ENCODE assay signal across 8 mouse cellular contexts in genomic region chrX:56346176-56346931, GRCm38 (mm10). TPM values are rescaled to one million over a fixed set of nuclear protein-coding genes. Genes with fewer than 3 reads are reported as not detected.
A peak's percentile ranks its signal among the peaks of the same experiment; 100 is the strongest.
DNase-seq lines count a peak whose midpoint lies in the region; ATAC-seq lines count a peak whose summit lies in the region.

Gene Zfp449, plus strand, starts transcription at chrX:56346400.

- 15% methylated on average over 38 of the region's 39 CpGs for WGBS in hindbrain, embryonic 14.5 days

- H3K27me3 ChIP-seq in hindbrain, embryonic 14.5 days (ENCODE audit: control insufficient read depth, insufficient read depth, low read length): no peaks in the 10 kb centered on the region

- H3K36me3 ChIP-seq in hindbrain, embryonic 14.5 days (replicated peaks; ENCODE audit: control insufficient read depth, insufficient read depth): no peaks in the 10 kb centered on the region

- H3K27ac ChIP-seq in hindbrain, embryonic 14.5 days: no peak within 1 kb of the TSS

- H3K4me1 ChIP-seq in hindbrain, embryonic 14.5 days (replicated peaks; ENCODE audit: control insufficient read depth, insufficient read depth, low read length): peaks cover 4% of the 10 kb centered on the region; the same call in 1 of the 2 replicates

- H3K4me3 ChIP-seq in hindbrain, embryonic 14.5 days (replicated peaks; ENCODE audit: low read length): peak within 1 kb of the TSS; percentile 50

- peak; percentile 52 for DNase-seq in T-cell, adult 2 months (ENCODE audit: low spot score)
- peak; percentile 79 to 87 for DNase-seq in cerebellum, postnatal 25 days
- DNase-seq in frontal cortex, postnatal 25 days (ENCODE audit: low spot score in 2 of 2): peak; percentile 51 to 67
- DNase-seq in hindbrain, embryonic 14.5 days (ENCODE audit: low spot score): peak; percentile 80
- peak; percentile 77 to 79 for DNase-seq in layer of hippocampus, postnatal 36 days
- DNase-seq in lung, postnatal 25 days (ENCODE audit: low spot score): peak; percentile 65
- DNase-seq in retina, postnatal 7 days (ENCODE audit: low read depth, low spot score): peak; percentile 53
- peak; percentile 39 to 53 for DNase-seq in urinary bladder, adult 18-20 months (ENCODE audit: low spot score in 2 of 2)

- H3K4me2 ChIP-seq in hindbrain, embryonic 14.5 days (replicated peaks): peak within 1 kb of the TSS; percentile 53

- ATAC-seq in hindbrain, embryonic 14.5 days (ENCODE audit: low FRiP score): peak; percentile 97

- H3K9ac ChIP-seq in hindbrain, embryonic 14.5 days: peak within 1 kb of the TSS; percentile 75

- H3K9me3 ChIP-seq in hindbrain, embryonic 14.5 days (ENCODE audit: control insufficient read depth, low read length): no peaks in the 10 kb centered on the region

RNA-seq across cellular contexts. Expression of gene Zfp449, which starts in this region (rescaled TPM):
- 5.0 and 7.8 TPM in 2 replicates for polyA plus RNA-seq in hindbrain, embryonic 14.5 days (2014; fragmentation: Nextera tagmentation; extraction: Ambion mirVana)
- 1 to 10 TPM; 4.1 to 4.5 TPM for total RNA-seq in layer of hippocampus, postnatal 36 days (2021)
